Mouse (Mus musculus): ENCODE measurements around the gene Akap14. TPM values are rescaled to one million over a fixed set of nuclear protein-coding genes. Genes with fewer than 3 reads are reported as not detected.
A peak's percentile ranks its signal among the peaks of the same experiment; 100 is the strongest.
"Not testable (repeated sequence)": the region's sequence is repeated elsewhere in the genome, so short reads cannot be mapped to it uniquely, and the experiment has no call there.

Gene Akap14
- polyA plus RNA-seq, 1 experiment from 2014 or later: not detected

- no peaks in the 10 kb centered on the region for H3K9me3 ChIP-seq
- no peak overlapping the region for H3K4me2 ChIP-seq
- H3K36me3 ChIP-seq: peaks cover 40% of the 10 kb centered on the region
- H3K27ac ChIP-seq (replicated peaks): no peak overlapping the region
- H3K27me3 ChIP-seq (replicated peaks): no peaks in the 10 kb centered on the region
- 92% methylated on average over 2 of the region's 2 CpGs for WGBS
- no peaks in the 10 kb centered on the region for H3K4me1 ChIP-seq
- no peak overlapping the region for H3K9ac ChIP-seq
- H3K4me3 ChIP-seq: no peak overlapping the region
- no peak for ATAC-seq (ENCODE audit: extremely low read depth, insufficient number of reproducible peaks, low FRiP score, low TSS enrichment)
These were observed 23.7 kb downstream of the Akap14 start for GRCm38 (mm10) chrX:37144954-37145353.

GRCm38 (mm10) chrX:37144498-37144897 is 24.1 kb downstream of the Akap14 start:
- peaks cover 40% of the 10 kb centered on the region for H3K36me3 ChIP-seq
- H3K9ac ChIP-seq; H3K27me3 ChIP-seq (replicated peaks); H3K4me2 ChIP-seq; H3K9me3 ChIP-seq; H3K27ac ChIP-seq (replicated peaks); ATAC-seq (ENCODE audit: extremely low read depth, insufficient number of reproducible peaks, low FRiP score, low TSS enrichment); H3K4me1 ChIP-seq; H3K4me3 ChIP-seq: not testable (repeated sequence)
- 54% methylated on average over 2 of the region's 4 CpGs for WGBS

DNA sequence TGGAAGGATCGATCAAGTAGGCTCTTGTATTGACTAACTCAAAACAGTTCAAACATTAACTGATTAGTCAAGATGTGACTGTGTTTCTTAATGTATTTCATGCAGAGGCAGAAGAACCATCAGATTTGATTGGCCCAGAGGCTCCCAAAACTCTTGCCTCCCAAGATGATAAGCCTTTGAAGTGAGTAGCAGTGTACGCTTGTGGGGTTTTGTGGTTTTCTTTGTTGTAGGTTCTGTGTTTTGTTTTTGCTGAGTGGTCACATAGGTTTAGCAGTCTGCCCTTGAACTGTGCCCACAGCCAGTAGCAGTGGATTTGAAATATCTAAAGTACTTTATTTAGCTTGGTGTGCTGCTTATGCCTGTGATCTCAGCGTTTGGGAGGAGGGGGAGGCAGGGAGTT is 26.9 kb downstream of the Akap14 start:
- Histone ChIP-seq H3K36me3 (peaks cover 53% of the 10 kb centered on the region), H3K4me1 (no peaks in the 10 kb centered on the region), H3K4me2 (no peak overlapping the region), H3K9me3 (no peaks in the 10 kb centered on the region), H3K9ac (no peak overlapping the region), H3K27me3 (replicated peaks) (no peaks in the 10 kb centered on the region), H3K27ac (replicated peaks) (no peak overlapping the region), H3K4me3 (no peak overlapping the region)
- 90% methylated on average over 3 of the region's 3 CpGs for WGBS
- ATAC-seq (ENCODE audit: extremely low read depth, insufficient number of reproducible peaks, low FRiP score, low TSS enrichment): no peak

DNA sequence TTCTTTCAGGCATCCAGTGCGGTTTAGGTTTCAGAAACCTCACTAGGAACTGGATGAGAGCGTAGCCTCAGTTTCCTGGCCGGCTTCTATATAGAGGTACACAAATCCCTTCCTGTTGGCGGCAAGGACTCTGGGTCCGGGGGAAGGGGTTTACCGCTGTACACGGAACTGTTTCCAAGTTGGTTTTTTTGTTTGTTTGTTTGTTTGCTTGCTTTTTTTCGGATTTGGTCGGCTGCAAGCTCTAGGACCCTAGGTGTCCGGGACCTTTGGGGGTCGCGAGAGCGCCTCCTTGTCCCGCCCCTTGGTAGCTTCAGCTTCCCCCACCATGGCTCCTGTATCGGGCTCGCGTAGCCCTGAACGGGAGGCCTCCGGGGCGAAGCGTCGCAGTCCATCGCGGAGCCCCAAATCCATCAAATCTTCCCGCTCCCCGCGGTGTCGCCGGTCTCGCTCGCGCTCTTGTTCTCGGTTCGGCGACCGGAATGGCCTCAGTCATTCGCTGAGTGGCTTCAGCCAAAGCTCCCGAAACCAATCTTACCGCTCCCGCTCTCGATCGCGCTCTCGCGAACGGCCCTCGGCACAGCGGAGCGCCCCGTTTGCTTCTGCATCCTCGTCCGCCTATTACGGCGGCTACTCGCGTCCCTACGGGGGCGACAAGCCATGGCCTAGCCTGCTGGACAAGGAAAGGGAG is 41.8 kb downstream of the Akap14 start, which contains the start of gene Nkap:
TSS of gene Nkap (plus strand) at position 125 of the 688 bp plus-strand sequence.
- 13% methylated on average over 58 of the region's 58 CpGs for WGBS
- Histone ChIP-seq H3K9ac (peak within 1 kb of the TSS; percentile 88), H3K4me1 (peaks cover 11% of the 10 kb centered on the region), H3K4me2 (peak within 1 kb of the TSS; percentile 66), H3K27me3 (replicated peaks) (no peaks in the 10 kb centered on the region), H3K4me3 (peak within 1 kb of the TSS; percentile 71), H3K9me3 (no peaks in the 10 kb centered on the region), H3K27ac (replicated peaks) (peak within 1 kb of the TSS; percentile 53), H3K36me3 (peaks cover under 1% of the 10 kb centered on the region; the same call in 1 of the 2 replicates)
- no peak for ATAC-seq (ENCODE audit: extremely low read depth, insufficient number of reproducible peaks, low FRiP score, low TSS enrichment)

DNA sequence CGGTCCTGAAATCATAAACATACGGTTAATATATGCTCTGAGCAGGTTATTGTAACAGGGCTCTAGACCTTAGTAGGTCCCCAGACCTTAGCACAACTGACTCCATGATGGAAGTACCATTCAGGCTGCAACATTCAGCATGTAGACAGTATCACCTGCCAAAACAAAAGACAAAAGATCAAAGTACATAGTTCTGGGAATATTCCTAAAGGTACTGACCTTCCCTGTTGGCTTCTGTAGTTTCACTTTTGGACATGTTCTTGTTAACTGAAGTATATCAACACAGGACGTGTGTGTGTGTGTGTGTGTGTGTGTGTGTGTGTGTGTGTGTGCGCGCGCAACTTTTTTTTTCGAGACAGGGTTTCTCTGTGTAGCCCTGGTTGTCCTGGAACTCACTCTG is 43.1 kb downstream of the Akap14 start:
- H3K9me3 ChIP-seq: no peaks in the 10 kb centered on the region
- H3K4me2 ChIP-seq: no peak overlapping the region
- H3K27me3 ChIP-seq (replicated peaks): no peaks in the 10 kb centered on the region
- no peak overlapping the region for H3K4me3 ChIP-seq
- no peak overlapping the region for H3K9ac ChIP-seq
- no peak for ATAC-seq (ENCODE audit: extremely low read depth, insufficient number of reproducible peaks, low FRiP score, low TSS enrichment)
- no peaks in the 10 kb centered on the region for H3K36me3 ChIP-seq
- no peak overlapping the region for H3K27ac ChIP-seq (replicated peaks)
- 88% methylated on average over 7 of the region's 7 CpGs for WGBS
- H3K4me1 ChIP-seq: peaks cover 11% of the 10 kb centered on the region

DNA sequence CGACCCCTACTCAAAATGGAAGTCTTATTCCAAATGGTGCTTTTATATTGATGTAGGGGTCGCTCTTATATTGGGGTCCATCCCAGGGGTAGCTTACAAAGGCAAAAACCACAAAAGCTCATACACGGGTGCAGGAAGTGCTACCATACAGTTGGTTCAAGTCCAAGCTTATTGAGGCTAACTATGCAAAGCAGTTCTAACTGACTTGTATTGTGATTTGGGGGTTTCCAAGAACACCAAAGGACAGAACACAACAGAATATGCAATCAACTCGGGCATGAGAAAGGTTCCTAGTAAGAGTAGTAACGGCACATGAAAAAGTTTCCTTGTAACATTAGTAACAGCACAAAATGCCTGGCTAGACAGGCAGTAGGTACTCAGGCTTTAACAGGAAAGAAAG is 48.4 kb downstream of the Akap14 start:
- no peaks in the 10 kb centered on the region for H3K4me1 ChIP-seq
- H3K27ac ChIP-seq (replicated peaks): no peak overlapping the region
- H3K4me3 ChIP-seq: no peak overlapping the region
- H3K9me3 ChIP-seq: no peaks in the 10 kb centered on the region
- ATAC-seq (ENCODE audit: extremely low read depth, insufficient number of reproducible peaks, low FRiP score, low TSS enrichment): no peak
- H3K27me3 ChIP-seq (replicated peaks): peaks cover 22% of the 10 kb centered on the region
- H3K4me2 ChIP-seq: no peak overlapping the region
- H3K9ac ChIP-seq: no peak overlapping the region
- H3K36me3 ChIP-seq: no peaks in the 10 kb centered on the region
- 58% methylated on average over 5 of the region's 5 CpGs for WGBS

DNA sequence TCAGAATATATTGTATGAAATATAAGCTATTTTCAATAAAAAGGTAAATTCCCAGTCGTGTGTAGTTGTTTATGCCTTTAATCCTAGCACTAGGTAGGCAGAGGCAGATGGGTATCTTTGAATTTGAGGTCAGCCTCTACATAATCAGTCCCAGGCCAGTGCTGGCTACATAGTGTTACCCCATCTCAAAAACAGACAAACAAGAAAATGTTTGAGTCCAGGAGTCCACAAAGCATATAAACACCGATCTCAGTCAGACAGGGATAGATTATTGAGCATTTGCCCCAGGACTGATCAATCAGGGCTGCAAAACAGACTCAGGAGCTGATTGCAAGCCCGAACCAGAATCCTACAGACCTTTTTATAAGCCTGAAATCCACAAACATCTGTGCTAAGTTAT is 49.1 kb downstream of the Akap14 start:
- no peaks in the 10 kb centered on the region for H3K9me3 ChIP-seq
- ATAC-seq (ENCODE audit: extremely low read depth, insufficient number of reproducible peaks, low FRiP score, low TSS enrichment): no peak
- no peaks in the 10 kb centered on the region for H3K36me3 ChIP-seq
- H3K4me2 ChIP-seq: no peak overlapping the region
- H3K27ac ChIP-seq (replicated peaks): no peak overlapping the region
- H3K4me1 ChIP-seq: no peaks in the 10 kb centered on the region
- H3K27me3 ChIP-seq (replicated peaks): peaks cover 22% of the 10 kb centered on the region
- 52% methylated on average over 3 of the region's 3 CpGs for WGBS
- no peak overlapping the region for H3K9ac ChIP-seq
- no peak overlapping the region for H3K4me3 ChIP-seq

GRCm38 (mm10) chrX:37117085-37117484 is 51.6 kb downstream of the Akap14 start:
- Histone ChIP-seq H3K27me3 (replicated peaks) (peaks cover 22% of the 10 kb centered on the region), H3K4me2 (no peak overlapping the region), H3K36me3 (no peaks in the 10 kb centered on the region), H3K4me1 (no peaks in the 10 kb centered on the region), H3K27ac (replicated peaks) (no peak overlapping the region), H3K9ac (no peak overlapping the region), H3K9me3 (no peaks in the 10 kb centered on the region), H3K4me3 (no peak overlapping the region)
- no CpG with 5 or more reads among the region's 5 CpGs for WGBS
- peak; percentile 61; the same call in 1 of the 2 replicates for ATAC-seq (ENCODE audit: extremely low read depth, insufficient number of reproducible peaks, low FRiP score, low TSS enrichment)

DNA sequence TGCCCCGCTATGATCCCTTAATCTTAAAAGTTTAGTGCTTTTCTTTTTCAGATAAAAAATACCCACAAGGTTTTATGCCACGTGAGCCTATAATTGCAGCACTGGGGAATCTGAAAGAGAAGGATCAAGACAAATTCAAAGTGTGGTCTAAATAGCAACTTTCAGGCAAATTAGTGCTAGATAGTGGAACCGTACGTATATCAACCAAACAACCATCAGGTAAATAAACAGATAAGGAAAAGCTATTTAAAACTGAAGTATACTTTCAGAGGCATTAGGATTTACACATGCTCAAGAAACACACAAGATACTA is 57.8 kb downstream of the Akap14 start:
- peak overlapping the region; percentile 76 for H3K4me2 ChIP-seq
- WGBS: 76% methylated on average over 4 of the region's 4 CpGs

GRCm38 (mm10) chrX:37110193-37110880 is 58.3 kb downstream of the Akap14 start, which contains the start of gene Upf3b:
Upf3b (minus strand) TSS chrX:37110322.
- Histone ChIP-seq H3K4me3 (peak within 1 kb of the TSS; percentile 64), H3K27ac (replicated peaks) (peak within 1 kb of the TSS; percentile 89), H3K27me3 (replicated peaks) (no peaks in the 10 kb centered on the region), H3K4me1 (no peaks in the 10 kb centered on the region), H3K9ac (peak within 1 kb of the TSS; percentile 85), H3K9me3 (no peaks in the 10 kb centered on the region), H3K36me3 (peaks cover 13% of the 10 kb centered on the region; the same call in 1 of the 2 replicates), H3K4me2 (peak within 1 kb of the TSS; percentile 76)
- peak; percentile 95 for ATAC-seq (ENCODE audit: extremely low read depth, insufficient number of reproducible peaks, low FRiP score, low TSS enrichment)
- WGBS: 10% methylated on average over 30 of the region's 30 CpGs

More for the DNA sequence above, 57.8 kb downstream of the Akap14 start:
- H3K27ac ChIP-seq (replicated peaks): no peak overlapping the region
- H3K36me3 ChIP-seq: peaks cover 13% of the 10 kb centered on the region; the same call in 1 of the 2 replicates
- H3K9ac ChIP-seq: no peak overlapping the region
- ATAC-seq (ENCODE audit: extremely low read depth, insufficient number of reproducible peaks, low FRiP score, low TSS enrichment): no peak
- H3K4me1 ChIP-seq: no peaks in the 10 kb centered on the region
- H3K9me3 ChIP-seq: no peaks in the 10 kb centered on the region
- no peaks in the 10 kb centered on the region for H3K27me3 ChIP-seq (replicated peaks)
- no peak overlapping the region for H3K4me3 ChIP-seq

- peak; percentile 56 for ATAC-seq (ENCODE audit: extremely low read depth, insufficient number of reproducible peaks, low FRiP score, low TSS enrichment)
- H3K4me2 ChIP-seq: peak overlapping the region; percentile 76
- peak overlapping the region; percentile 85 for H3K9ac ChIP-seq
- peaks cover 17% of the 10 kb centered on the region; the same call in 1 of the 2 replicates for H3K36me3 ChIP-seq
- peak overlapping the region; percentile 64 for H3K4me3 ChIP-seq
- H3K27me3 ChIP-seq (replicated peaks): no peaks in the 10 kb centered on the region
- H3K9me3 ChIP-seq: no peaks in the 10 kb centered on the region
- no peaks in the 10 kb centered on the region for H3K4me1 ChIP-seq
- 9% methylated on average over 27 of the region's 27 CpGs for WGBS
- peak overlapping the region; percentile 89 for H3K27ac ChIP-seq (replicated peaks)
These were observed 59.0 kb downstream of the Akap14 start for GRCm38 (mm10) chrX:37109526-37110192.

Measured in heart, embryonic 13.5 days (tissue).